ENCODE assay signal across 23 mouse cellular contexts in the genomic region with DNA sequence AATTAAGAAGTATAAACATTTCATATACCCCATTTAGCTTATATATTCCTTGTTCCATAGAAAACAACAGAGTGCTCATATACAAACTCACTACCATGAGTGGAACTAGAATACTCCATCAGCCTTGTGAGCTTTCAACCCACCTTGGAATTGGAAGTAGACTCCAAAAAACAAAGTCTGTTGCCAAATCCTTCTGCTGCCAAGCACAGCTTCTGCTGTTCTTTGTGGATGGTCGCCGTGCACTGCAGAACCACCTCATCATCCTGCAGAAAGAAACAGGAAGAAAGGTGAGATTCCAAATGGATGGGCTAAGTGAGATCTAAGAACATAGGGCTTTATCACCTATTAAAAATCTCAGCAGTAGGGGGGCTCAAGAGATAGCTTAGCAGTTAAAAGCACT.
"Had no signal": no experiment of that assay in that cellular context is flagged by ENCODE, and none has a peak within 500 bp of the region (broad histone marks: within the 10 kb centered on the region; RNA-seq: fewer than 3 reads in every experiment).

No protein-coding gene starts in this region.

- H3K27me3 ChIP-seq: heart, embryonic 12.5 days; hindbrain, embryonic 12.5 days; limb, embryonic 12.5 days; liver, embryonic 13.5 days; liver, embryonic 15.5 days had no signal

- H3K9me3 ChIP-seq: heart, embryonic 12.5 days; hindbrain, embryonic 10.5 days; hindbrain, embryonic 12.5 days; limb, embryonic 10.5 days; limb, embryonic 12.5 days; liver, embryonic 13.5 days; liver, embryonic 15.5 days had no signal

- H3K4me1 ChIP-seq: hindbrain, embryonic 10.5 days; hindbrain, embryonic 12.5 days; limb, embryonic 10.5 days; limb, embryonic 12.5 days; liver, embryonic 13.5 days; liver, embryonic 15.5 days had no signal

- H3K36me3 ChIP-seq: hindbrain, embryonic 10.5 days; hindbrain, embryonic 12.5 days; limb, embryonic 10.5 days; limb, embryonic 12.5 days; liver, embryonic 13.5 days; liver, embryonic 15.5 days had no signal

- H3K4me3 ChIP-seq: gastrocnemius, adult 2 months; heart, embryonic 12.5 days; hindbrain, embryonic 10.5 days; hindbrain, embryonic 12.5 days; layer of hippocampus, adult 2 months; left cerebral cortex, adult 2 months; limb, embryonic 10.5 days; limb, embryonic 12.5 days; liver, embryonic 13.5 days; liver, embryonic 15.5 days had no signal

- H3K27ac ChIP-seq: gastrocnemius, adult 2 months; hindbrain, embryonic 10.5 days; hindbrain, embryonic 12.5 days; hindbrain, embryonic 14.5 days; layer of hippocampus, adult 2 months; left cerebral cortex, adult 2 months; limb, embryonic 10.5 days; limb, embryonic 12.5 days; liver, embryonic 13.5 days; liver, embryonic 15.5 days had no signal

- DNase-seq: gastrocnemius, adult 2 months; gastrocnemius, postnatal 10 days; gastrocnemius, postnatal 25 days; heart, adult 18-20 months; heart, postnatal 10 days; heart, postnatal 4 days; kidney, adult 18-20 months; kidney, adult 8-10 months; kidney, postnatal 10 days; kidney, postnatal 25 days; kidney, postnatal 4 days; liver; liver, embryonic 13.5 days; liver, postnatal 0 days had no signal
